Mouse (Mus musculus) gastrocnemius, postnatal 10 days (tissue): Measurements from ENCODE around the gene Ranbp10. TPM values are rescaled to one million over a fixed set of nuclear protein-coding genes. Genes with fewer than 3 reads are reported as not detected.

Source experiments
- DNase-seq: peaks from one replicate; pipeline ENCODE4 v3.0.0; 2021; ENCODE audit warnings: mixed read lengths
- total RNA-seq, 2 experiments: library from RNA; stranded (reverse); gene quantifications; 2 replicates each; pipeline ENCODE4 v1.2.3; 2021

Gene Ranbp10
- total RNA-seq, 2 experiments from 2014 or later = 19.9 to 25.2 TPM

DNA sequence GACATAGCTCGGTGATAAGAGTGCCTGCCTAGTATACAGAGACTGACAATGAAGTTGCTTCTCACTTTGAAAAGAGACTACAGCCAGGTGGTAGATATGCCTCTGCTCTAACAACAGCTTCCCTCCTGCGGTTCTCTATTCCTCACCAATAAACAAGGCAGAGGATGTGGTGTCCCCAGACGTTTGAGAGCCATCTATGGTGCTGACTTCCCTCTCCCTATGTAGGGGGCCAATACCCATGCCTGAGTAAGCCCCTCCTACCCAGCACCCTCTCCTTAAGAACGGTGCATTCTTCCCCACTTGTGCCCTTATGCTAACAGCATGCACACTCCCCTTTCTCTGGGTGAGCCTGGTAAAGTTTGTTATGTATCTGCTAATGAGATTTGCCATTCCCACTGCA lies 38.2 kb downstream of the Ranbp10 start:
- DNase-seq = no peak

DNA sequence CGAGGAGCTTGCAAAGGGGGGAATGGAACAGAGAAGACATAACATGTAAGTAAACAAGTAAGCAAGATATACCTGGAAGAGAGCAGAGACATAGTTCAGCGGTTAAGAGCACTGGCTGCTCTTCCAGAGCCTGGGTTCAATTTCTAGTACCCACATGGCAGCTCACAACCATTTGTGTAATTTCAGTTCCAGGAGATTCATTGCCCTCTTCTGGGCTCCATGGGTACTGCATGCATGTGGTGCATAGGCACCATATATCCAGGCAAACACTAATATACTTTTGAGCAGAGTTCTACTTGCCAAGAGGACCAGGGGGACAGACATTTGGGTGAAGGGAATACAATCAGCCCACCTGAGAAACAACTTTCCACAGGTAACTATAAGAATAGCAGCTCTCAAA lies 38.9 kb downstream of the Ranbp10 start:
- DNase-seq = peak; percentile 51

DNA sequence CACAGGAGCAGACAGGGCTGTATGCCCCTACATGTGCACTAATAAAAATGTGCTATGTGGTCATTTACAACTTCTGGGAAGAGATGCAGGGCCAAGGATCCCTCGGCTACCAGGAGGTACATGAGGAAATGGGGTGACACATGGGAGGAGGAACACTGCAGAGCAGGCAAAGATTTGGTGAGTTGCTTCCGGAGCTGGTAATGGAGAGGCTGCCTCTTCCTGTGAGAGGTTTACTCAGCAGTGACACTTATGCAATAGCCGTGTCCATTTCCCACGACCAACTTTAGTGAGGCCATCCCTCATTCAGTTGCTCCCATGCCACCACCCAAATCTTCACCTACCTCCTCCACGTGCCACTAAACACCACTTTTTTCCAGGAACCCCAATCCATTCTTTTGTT lies 46.9 kb downstream of the Ranbp10 start:
- DNase-seq = no peak

DNA sequence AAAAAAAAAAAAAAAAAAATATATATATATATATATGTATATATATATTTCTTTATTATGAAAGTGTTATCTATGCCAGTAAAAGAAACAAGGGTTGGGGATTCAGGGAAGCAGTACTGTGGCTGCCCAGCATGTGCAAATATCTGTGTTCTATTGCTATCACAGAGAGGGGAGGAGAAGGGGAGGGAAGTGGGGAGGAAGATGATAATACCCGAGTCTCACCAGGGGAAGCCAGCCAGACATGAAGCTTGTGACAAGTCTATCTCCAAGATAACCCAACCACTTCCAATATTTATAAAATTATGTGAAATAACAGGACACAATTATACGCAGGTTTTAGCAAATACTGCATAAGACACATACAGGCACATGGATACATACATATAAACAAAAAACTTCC lies 49.3 kb downstream of the Ranbp10 start:
- no peak for DNase-seq

DNA sequence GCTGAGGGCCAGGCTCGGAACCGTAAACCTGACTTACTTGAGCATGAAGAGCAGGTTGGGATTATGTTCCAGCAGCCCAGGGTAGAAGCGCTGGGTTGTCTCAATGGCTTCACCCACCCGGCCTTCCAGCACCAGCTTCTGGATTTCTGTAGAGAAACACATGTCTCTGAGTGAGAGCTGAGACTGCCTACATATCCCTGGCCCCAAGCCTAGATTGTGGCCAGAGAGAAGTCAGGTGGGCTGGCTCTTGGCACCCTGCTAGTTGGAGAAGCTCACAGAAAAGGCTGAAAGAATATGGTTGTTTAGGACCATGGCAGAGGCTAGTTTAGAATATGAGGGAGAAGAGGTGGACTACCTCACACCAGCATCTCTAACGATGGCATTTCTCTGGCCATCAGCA lies 52.7 kb downstream of the Ranbp10 start:
- DNase-seq = no peak

DNA sequence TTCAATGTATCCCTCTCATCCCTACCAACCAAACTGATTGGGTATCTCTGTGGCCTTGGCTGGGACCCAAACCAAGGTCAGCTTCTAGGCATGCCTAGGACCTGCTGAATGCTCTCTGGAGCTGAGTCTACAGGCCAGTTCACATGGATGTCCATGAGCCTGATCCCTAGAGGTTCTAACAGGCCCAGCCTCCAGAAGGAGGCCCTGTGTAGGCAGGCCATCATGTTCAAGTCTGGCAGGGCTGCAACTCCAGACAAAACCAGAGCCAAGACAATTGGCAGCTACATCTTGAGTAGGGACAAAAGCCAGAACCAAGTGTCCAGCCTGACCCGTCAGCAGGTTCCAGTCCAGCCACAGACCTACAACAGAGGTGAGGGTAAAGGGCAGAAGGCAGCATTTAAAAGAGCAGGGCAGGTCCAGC lies 53.7 kb downstream of the Ranbp10 start:
- DNase-seq = no peak

DNA sequence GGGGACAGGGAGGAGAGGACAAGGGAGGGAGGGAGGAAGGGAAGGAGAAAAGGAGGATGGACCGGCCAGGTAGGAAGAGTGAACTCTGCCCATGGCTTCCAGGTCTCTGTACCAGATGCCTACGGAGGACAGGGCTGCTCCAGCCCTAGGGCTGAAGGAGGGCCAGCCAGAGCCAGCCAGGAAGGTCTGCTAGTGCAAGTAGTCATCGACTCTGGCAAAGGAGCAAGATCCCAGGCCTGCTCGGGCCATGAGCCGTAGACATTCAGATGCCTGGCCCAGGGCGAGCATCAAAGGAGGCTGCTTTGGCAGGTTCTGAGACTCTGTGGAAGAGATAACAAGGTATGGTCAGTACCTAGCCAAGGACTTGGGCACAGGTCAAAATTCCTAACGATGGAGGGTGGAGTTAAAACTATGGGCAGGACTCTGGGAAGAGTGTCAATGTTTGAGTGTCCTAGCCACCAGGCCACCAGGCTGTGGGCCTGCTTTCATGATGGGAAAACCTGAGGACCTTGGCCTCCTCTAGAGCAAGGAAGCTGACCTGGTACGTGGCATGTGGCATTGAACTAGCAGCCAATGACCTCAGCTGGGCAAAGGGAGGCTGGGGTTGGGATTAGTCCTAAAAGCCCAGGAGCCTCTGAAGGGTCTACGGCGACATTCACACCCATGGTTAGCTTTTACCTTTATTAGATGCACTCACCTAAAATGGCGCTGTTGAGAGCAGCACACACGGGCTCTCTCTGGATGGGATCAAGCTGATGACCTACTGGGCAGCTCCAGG lies 55.6 kb downstream of the Ranbp10 start:
- DNase-seq = no peak

DNA sequence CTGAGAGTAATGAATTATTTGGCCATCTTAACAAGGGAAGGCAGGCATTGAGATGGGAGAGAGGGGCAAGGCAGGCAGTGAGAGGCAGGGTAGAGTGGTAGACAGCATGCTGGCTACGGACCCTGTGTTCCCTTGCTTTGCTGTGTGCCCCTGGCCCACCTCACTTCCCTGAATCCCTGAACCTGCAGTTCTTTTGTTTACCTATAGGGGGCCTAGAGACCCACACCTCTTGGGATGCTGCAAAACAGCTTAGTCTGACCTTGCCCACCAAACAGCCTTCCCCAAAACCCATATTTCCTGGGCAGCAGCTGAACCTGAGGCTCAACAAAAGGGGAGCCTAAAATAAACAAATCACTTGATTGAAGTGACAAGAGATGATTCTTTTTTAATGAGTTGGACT lies 56.5 kb downstream of the Ranbp10 start:
- DNase-seq = no peak

DNA sequence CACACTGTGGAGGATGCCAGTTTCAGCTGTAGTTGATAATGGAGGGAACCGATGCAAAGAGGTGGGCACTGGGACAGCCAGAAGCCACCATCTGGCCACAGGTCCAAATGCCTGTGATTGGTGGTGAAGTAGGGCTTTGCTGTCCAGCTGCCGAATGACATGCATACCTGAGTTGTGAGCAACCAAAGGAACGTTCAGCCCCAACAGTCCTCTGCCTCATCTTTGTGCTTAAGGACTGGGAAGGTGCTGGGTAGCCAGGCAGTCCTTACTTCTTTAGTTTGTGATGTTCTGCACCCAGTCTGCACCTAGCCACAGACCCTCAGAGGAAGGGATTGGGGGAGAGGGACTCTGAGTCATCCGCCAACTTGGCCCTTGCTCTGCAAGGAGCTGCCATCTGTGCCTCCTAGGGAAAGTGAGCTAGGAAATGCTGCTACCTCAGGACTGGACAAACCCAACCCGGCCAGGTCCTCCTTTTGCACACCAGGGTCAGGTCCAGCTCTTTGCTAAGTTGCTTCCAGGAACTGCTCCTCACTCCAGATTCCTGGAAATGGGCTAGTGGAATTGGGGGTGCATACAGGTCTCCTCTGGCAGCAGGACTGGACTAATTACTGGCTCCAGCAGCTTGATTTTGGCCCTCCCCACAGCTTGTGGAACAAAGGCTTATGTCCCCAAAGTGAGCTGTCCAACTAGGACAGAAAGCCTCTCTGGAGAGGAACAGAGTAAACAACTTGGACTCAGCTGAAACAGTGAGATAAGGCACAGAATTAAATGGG lies 58.5 kb downstream of the Ranbp10 start:
- DNase-seq = no peak

DNA sequence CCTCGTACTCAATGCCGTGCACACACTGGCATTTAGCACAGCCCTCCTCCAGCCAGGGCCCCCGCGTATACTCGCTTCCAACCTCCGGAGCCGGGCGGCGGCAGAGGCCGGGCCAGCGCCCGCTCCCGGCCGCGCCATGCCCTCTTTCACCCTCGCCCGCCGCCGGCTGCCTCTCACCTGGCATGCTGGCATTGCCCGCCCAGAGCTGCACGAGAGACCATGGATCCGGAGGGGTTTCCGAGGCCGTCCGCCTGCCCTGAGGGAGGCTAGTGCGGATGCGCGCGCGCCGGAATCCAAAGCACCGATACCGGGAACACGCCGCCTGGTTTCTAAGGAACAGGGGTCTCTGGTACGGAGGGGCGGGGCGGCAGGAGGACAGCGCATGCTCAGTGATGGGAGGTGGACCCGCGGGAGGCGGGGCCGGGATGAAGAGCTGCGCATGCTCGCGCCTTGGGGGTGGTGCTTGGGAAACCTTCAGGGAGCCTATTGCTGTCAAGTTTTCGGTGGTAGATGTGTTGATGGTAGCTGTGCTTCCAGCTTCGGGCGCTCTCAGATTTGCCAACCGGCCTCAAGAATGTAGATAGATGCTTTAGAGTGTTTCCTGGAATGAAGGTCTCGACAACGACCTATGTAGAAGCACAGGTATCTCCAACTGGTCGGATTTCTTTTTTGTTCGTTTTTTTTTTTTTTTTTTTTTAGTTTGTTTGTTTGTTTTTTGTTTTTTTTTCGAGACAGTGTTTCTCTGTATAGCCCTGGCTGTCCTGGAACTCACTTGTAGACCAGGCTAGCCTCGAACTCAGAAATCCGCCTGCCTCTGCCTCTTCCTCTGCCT lies 68.7 kb downstream of the Ranbp10 start, which contains the start of gene Gfod2:
Gfod2 (minus strand) TSS at position 388 of the 832 bp plus-strand sequence.
- peak; percentile 98 for DNase-seq

DNA sequence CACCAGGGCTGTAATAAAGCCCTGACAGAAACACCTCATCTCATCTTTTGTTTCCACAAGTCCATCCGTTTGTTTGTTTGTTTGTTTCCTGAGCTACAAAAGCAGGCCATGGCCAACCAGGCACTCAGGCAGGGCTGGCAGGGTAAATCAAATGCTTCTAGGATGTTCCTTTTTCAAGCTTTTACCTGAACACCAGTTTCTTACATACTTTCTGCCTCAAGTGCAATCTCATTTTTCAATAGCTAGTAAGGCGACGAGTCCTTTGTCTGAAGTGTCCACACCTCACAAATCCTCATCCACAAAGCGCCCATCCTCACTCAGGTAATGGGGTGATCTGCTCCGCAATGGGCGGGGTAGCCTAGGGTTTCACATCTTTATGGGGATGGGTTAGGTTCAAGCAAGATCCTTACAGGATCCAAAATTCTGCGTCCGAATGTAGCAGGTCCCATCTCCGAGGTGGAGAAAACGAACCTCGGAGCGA lies 69.3 kb downstream of the Ranbp10 start:
- DNase-seq = no peak

DNA sequence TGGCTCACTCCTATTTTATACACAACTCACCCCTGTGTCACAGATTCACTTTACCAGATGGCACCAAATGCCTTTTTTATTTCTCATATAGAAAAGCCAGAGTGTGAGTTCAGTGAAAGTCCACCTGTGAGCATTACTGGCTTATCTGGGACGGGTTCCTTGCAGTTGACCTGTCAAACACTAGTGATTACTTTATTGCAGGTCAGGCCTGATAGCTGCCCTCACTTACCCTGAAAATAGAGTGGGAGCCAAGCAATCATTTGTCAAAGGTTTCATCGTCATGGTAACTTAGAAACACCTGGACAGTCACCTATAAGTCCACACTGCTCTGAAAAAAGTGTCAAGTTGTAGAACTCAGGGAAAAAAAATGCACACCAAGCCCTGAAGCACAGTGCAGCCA lies 72.5 kb downstream of the Ranbp10 start:
- no peak for DNase-seq

DNA sequence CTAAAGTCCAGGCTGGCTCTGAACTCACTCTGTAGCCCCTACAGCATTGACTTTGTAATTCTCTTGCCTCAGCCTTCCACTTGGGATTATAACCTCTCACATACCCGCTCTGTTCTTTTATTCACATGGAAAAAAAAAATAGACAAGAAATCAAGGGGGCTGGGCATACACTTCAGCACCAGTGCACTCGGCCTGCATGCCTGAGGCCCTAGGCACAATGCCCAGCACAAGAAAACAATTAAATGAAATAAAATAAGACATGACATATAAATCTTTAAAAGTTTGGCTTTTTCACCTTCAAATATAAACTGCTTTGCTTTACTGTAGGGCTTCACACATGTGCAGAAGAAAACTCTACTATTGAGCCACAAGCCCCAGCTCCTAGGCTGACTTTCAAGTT lies 73.2 kb downstream of the Ranbp10 start:
- DNase-seq = no peak

DNA sequence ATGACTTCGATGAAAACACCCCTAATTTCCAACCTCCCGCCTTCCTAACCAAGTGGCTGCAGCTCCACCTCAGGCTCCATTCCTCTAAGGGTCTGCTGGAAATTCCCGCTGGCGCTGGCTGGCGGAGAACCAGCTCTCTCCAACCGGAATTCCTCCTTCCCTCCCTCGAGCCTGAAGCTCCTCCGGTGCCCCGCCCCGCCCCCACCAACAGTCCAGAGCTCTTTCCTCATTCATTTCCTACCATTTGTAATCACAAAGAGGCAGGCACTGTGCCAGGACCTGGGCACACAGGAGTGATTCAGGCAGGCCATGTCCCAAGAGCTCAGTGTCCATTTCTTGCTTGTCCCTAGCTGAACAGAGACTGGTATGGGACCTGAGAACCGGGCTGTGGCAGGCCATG lies 76.5 kb downstream of the Ranbp10 start:
- DNase-seq = peak; percentile 64

DNA sequence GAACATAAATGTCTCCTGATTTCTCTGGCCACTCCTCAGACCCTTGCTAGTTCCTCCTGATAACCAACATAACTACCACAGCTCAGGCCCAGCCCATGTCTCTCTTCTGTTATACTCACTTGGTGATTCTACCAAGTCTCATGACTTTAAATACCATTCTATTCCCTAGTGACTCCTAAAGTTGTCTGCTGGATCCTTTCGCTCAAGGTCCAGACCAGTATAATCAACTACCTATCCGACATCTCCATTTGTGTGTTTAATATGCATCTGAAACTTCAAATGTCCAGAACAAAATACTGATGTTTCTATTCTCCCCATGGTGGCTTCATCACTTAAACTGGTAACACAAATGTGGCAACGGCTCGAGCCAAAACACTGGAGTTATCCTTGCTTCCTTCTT lies 83.8 kb downstream of the Ranbp10 start:
- DNase-seq = no peak

DNA sequence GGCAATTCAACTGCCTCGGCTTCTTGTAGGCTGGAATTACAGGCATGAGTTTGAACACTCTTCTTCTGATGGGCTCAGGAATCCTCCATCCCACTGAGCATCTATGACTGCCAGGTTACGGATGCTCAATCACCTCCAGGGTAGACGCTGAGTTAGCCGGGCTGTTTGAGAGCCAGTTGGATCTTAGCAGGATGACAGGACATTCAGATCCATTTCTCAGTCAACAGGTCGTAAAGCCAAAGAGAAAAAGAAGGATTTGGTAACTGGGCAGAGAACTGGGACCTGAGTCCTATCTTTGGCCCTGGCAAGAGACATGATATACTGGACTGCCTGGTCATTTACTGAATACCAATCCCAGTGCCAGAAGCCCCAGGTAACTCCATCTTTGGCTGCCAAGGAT lies 87.9 kb downstream of the Ranbp10 start:
- no peak for DNase-seq

DNA sequence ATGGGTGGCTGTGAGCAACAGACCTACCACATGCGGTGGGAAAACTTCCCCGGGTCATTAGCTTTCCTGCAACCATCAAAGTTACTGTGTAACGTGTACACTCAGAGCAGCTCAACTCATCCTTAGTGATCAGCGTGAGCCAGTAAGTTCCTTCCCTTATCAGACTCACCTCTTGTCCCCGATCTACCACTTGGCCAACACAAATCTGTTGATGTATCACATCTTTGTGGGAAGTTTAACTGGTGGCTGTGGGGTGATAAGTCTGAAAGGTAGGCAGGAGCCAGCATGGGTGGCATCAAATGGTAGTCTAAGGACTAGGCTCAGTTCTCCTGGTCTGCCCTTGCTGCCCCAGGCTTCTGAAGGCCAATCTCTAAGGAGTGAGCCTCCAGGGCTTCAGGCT lies 95.0 kb downstream of the Ranbp10 start:
- no peak for DNase-seq

DNA sequence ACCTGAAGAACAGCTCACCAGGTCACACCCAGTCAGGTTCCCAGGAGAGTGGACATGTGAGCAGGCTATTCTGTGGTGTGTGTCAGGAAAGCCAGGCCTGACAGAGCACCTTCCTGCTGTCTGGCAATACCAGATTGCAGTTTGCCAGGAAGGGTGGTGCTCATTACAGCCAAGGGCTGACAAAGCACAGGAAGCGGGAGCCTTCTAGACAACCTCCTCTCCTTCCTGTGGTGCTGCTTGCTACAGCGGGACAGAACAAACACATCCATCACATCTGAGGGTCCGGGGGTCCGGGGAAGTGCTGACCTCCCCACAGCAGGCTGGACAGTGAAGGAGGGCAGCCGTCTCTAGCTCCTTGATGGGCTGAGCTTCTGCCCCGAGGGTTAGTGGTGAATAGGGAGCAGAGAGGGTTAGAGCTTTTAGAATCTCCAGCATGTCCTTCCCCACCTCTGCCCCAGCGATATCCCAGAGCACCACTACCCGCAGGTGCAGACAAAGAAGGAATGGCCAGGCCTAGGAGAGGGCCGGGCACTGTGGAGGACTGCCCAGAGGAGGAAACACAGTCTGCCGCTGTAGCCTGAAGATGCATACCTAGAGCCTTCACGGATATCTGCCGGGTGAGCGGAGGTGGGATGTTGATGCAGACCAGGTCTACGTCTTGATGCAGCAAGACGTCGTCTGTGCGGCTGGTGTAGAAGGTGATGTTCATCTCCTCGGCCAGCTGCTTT lies 99.6 kb downstream of the Ranbp10 start:
- no peak for DNase-seq

DNA sequence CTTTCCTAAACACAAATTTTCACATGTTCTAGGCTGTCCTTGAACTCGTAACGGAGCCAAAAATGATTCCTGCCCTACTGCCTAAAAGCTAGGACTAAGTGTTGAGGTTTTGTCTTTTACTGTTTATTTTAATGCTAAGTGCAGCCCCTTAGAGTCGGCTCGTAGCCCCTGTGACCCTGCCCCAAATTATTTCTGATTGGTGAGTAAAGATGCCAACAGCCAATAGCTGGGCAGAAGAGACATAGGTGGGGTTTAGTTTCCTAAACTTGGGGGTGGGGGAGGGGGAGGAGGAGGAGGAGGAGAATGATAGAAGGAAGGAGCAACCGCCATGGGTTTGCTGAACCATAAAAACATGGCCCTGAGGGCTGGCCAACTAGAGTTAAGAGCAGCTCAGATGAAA lies 101.4 kb downstream of the Ranbp10 start:
- DNase-seq = no peak

DNA sequence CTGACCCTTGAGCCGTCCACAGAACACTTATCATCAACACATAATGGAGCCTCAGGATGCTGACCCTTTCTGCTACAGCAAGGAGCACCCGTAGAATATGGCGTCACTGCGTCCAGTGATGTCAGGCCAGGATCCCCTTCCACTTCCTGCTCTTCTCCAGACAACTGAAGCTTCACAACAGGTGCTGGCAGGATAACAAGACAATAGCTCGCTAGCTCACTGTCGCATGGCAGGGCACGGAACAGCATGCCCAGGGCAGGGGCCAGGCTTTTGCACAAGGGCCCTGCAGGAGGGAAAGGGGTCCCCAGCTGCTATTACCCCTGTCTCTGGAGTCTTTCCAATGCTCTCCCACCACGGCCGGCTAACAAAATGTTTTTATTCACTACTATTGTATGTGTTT lies 104.3 kb downstream of the Ranbp10 start:
- no peak for DNase-seq

DNA sequence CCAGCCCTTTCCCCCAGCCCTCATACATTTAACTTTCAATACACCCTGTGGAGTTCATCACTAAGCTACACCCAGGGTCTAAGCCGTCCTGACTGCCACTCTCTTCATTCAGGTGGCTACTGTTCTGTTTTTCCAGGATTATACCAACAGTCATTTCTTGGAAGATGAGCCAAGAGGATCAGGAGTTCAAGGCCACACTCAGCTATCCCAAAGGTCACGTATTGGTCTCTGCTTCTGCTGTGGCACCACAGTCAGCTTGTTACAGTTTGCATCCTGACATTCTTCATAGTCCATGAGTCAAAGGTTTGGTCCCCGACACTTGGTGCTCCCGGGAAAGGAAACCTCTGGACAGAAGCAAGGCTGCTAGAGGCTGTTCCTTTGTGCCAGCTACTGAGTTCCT lies 107.5 kb downstream of the Ranbp10 start:
- DNase-seq = no peak
